Mouse (Mus musculus): Measurements from ENCODE around the gene Trabd2b. TPM values are rescaled to one million over a fixed set of nuclear protein-coding genes. Genes with fewer than 3 reads are reported as not detected.

The Trabd2b gene
- polyA plus RNA-seq, 1 experiment from 2014 or later: 0.37 TPM

Other genes with a start within 250 kb of the Trabd2b start
- gene Skint11, start 243.3 kb upstream of the Trabd2b start, polyA plus RNA-seq (2014; fragmentation: Nextera tagmentation; extraction: Ambion mirVana): not detected in 2 replicates

Measured in forebrain, embryonic 14.5 days (tissue).